Mouse (Mus musculus): ENCODE measurements around the gene Banp.

Banp gene

GRCm38 (mm10) chr8:121949222-121949800, at the start of gene Banp:
Banp (plus strand) TSS chr8:121949750.
- DNase-seq (ENCODE audit: low spot score), result no peak

DNA sequence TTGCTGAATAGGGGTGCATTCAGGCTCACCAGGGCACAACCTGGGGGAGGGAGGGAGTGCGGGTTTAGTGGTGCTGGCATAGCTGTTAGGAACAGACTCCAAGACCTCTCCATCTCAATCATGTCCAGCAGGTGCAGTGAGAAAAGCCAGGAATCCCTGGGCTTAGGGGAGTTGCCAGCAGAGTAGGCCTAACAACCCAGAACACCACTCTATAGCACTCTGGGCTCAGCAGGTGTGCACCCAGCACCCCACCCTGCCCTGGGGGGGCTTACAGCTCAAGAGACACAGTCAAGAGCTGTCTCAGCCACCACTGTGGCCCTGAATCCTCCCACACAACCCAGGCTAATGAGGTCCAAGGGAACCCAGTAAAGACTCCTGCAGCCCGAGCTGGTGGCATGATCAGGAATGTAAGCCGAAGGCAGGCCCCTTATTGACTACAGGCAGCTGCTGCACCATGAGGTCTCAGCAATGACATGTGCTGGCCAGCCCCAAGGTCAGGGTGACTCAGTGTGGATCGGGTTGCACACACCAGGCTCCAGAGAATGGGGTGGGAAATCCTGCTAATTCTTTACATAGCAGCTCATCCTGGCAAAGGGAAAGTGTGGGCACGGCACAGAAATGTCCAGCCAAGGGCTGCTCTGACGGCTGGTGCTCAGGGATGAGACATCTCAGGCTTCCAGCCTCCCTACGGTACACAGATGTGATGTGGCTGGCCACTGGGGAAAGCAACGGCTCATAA, 47.9 kb upstream of the Banp start:
- no peak for DNase-seq (ENCODE audit: low spot score)

DNA sequence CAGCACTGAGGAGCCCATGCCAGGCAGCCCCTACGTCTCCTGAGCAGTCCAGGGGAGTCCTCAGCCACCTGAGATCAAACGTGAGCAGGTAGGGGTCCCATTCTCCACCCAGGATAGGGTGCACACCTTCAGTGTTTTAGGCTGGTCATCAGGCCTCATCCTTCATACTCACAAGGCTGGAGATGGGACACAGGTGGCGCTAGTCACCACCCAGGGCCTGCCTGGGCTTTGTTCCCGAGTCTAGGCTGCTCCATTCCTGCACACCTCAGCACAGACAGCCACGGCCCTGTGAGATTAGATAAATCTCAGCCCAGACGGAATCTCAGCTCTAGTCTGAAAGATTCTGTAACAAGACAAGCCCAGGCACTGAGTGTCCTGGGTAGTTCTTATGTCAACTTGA, 45.6 kb upstream of the Banp start:
- no peak for DNase-seq (ENCODE audit: low spot score)

- DNase-seq (ENCODE audit: low spot score), result no peak
These were observed 44.6 kb upstream of the Banp start for GRCm38 (mm10) chr8:121904999-121905398.

GRCm38 (mm10) chr8:121905420-121905819, 44.1 kb upstream of the Banp start:
- no peak for DNase-seq (ENCODE audit: low spot score)

- no peak for DNase-seq (ENCODE audit: low spot score)
These were observed 43.7 kb upstream of the Banp start for GRCm38 (mm10) chr8:121905864-121906263.

GRCm38 (mm10) chr8:121906542-121907512, 42.7 kb upstream of the Banp start:
- DNase-seq (ENCODE audit: low spot score), result peak; percentile 45

- DNase-seq (ENCODE audit: low spot score), result peak; percentile 95
These were observed 41.8 kb upstream of the Banp start, which contains the start of gene Slc7a5 for GRCm38 (mm10) chr8:121907587-121908248. Slc7a5 (minus strand) TSS chr8:121907694.

DNA sequence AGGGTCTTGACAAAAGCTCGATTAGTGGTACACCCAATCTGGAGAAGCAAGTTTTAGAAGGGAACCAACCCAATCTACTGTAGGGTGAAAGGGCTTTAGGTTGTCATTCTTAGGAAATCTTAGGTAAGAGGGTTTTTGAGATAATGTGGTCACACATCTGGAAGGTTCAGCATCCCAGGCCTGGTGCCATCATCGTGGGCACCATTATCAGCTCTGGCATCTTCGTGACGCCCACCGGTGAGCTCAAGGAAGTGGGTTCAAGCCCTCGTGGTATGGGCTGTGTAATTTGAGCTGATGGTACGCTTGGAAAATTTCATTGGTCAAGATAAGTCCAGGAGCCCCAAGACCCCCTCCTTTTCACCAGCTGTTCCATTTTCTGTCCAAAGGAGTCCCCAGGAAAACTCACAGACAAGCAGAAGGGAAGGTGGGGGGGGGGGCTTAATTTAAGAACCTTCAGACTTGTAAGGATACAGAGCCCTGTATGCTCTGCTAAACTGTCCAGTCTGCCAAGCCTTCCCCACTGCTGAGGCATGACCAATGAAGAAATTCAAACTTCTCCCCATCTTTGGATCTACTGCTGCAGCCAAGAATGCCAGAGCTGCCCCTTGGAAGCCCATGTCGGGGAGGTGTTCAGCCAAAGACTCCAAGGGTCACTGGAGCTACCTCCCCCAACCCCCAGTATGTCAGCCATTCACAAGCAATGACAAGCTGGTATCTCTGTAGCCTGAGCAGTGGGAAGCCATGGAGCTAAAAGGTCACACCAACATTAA, 41.0 kb upstream of the Banp start:
- no peak for DNase-seq (ENCODE audit: low spot score)

- DNase-seq (ENCODE audit: low spot score), result no peak
These were observed 40.4 kb upstream of the Banp start for GRCm38 (mm10) chr8:121909148-121909541.

GRCm38 (mm10) chr8:121909663-121910062, 39.9 kb upstream of the Banp start:
- DNase-seq (ENCODE audit: low spot score), result peak; percentile 87

- no peak for DNase-seq (ENCODE audit: low spot score)
These were observed 38.1 kb upstream of the Banp start for GRCm38 (mm10) chr8:121911400-121911799.

- no peak for DNase-seq (ENCODE audit: low spot score)
These were observed 37.6 kb upstream of the Banp start for GRCm38 (mm10) chr8:121911987-121912386.

DNA sequence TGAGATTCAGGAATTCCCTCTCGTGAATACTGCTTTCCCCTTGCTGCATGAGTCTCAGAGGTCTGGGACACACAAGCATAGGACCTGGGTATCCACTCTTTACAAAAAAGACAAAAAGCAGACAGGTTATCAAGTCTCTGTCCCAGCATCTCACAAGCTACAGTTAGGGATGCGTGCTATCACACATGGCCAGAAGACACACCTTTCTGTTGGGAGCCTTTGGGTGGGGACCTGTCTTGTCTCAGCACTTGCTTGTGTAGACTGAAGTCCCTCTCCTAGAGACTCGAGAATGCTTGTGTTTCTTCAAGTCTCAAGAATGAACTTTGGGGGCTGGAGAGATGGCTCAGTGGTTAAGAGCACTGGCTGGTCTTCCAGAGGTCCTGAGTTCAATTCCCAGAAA, 36.7 kb upstream of the Banp start:
- no peak for DNase-seq (ENCODE audit: low spot score)

DNA sequence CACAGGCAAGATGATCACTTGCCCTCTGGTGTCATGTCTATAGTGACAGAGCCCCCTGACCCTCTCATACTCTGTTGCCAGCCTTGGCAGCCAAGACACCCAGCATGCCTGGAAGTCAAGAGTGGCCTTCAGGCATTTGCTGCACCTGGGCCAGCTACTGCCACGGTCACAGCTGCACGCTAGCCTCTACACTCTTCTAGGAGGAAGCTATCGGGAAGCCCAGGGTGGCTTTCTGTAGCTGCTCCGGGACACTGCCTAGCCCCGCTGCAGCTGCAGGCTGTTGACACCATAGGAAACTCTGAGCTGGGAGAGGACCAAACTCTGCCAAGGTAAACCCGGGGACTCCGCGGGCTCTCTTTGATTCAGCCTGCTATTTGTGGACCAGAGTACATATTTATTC, 36.2 kb upstream of the Banp start:
- DNase-seq (ENCODE audit: low spot score), result no peak

DNA sequence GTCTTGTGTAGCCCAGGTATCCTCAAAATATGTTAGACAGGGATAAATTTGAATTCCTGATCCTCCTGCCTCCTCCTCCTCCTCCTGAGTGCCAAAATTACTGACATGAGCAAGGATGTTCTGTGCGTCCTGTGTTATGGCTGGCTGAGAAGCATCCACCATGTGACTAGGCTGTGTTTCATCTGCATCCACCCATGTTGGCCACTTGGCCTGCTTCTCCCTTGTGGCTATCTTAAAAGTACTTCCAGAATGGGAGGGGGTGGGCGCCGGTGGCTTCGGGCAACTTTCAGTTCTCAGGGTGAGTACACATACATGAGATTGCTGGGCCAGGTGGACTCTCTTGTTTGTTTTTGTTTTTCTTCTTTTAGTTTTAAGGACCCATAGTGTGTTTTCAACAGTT, 30.4 kb upstream of the Banp start:
- DNase-seq (ENCODE audit: low spot score), result no peak

- no peak for DNase-seq (ENCODE audit: low spot score)
These were observed 29.8 kb upstream of the Banp start for GRCm38 (mm10) chr8:121919731-121920130.

- no peak for DNase-seq (ENCODE audit: low spot score)
These were observed 28.0 kb upstream of the Banp start for GRCm38 (mm10) chr8:121921582-121921981.

- no peak for DNase-seq (ENCODE audit: low spot score)
These were observed 27.4 kb upstream of the Banp start for GRCm38 (mm10) chr8:121922101-121922500.

DNA sequence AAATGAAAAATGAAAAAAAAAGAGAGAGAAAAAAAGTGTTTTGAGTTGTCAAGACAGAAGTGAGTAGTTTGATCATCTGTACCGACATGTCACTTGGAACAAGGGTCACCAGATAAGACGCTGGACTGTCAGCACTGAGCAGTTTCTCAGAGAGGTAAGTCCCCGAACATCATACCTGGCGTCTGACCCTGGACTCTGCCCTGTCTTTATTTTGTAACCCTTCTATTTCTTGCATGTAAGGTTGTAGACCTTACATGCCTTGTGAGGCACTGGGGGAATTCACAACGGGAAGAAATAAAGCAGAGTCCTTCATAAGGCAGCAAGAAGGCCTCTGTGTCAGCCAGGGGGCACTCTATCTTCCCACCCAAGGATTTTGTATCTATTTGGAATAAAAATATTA, 24.9 kb upstream of the Banp start:
- no peak for DNase-seq (ENCODE audit: low spot score)

GRCm38 (mm10) chr8:121925624-121926023, 23.9 kb upstream of the Banp start:
- DNase-seq (ENCODE audit: low spot score), result peak; percentile 85
